Mouse (Mus musculus) liver, embryonic 16.5 days (tissue): ENCODE data around the gene Rbbp9. TPM values are rescaled to one million over a fixed set of nuclear protein-coding genes. Genes with fewer than 3 reads are reported as not detected.
A peak's percentile ranks its signal among the peaks of the same experiment; 100 is the strongest.
"Not testable (repeated sequence)": the region's sequence is repeated elsewhere in the genome, so short reads cannot be mapped to it uniquely, and the experiment has no call there.

Source experiments
- ATAC-seq: fragments of 200-750 bp; cut with Nextera tagmentation; 2 replicates; pipeline ENCODE4 v1.8.0; 2017; ENCODE audit warnings: low read depth, mild to moderate bottlenecking, moderate number of reproducible peaks, moderate library complexity
- H3K27ac ChIP-seq: fragments of 300-500 bp; sonication (generic); 2 replicates; pipeline ENCODE4 v1.5.1; 2014; ENCODE audit warnings: mild to moderate bottlenecking, low read length
- H3K27me3 ChIP-seq: fragments of 300-500 bp; sonication (generic); 2 replicates; pipeline ENCODE4 v1.6.1; 2014; ENCODE audit warnings: low read depth, low read length, mixed read lengths; ENCODE audit not compliant: control insufficient read depth, insufficient read depth
- H3K36me3 ChIP-seq: fragments of 300-500 bp; sonication (generic); 2 replicates; pipeline ENCODE4 v1.6.1; 2014; ENCODE audit warnings: mild to moderate bottlenecking; ENCODE audit not compliant: control insufficient read depth, insufficient read depth
- H3K4me1 ChIP-seq: fragments of 300-500 bp; sonication (generic); 2 replicates; pipeline ENCODE4 v1.6.1; 2014; ENCODE audit warnings: low read depth, low read length, mixed read lengths; ENCODE audit not compliant: control insufficient read depth
- H3K4me2 ChIP-seq: fragments of 300-500 bp; sonication (generic); 2 replicates; pipeline ENCODE4 v1.6.1; 2014; ENCODE audit warnings: low read depth, low read length, mixed read lengths
- H3K4me3 ChIP-seq: fragments of 300-500 bp; sonication (generic); 2 replicates; pipeline ENCODE4 v1.5.1; 2014; ENCODE audit warnings: low read depth, mild to moderate bottlenecking, low read length
- H3K9ac ChIP-seq: fragments of 300-500 bp; sonication (generic); 2 replicates; pipeline ENCODE4 v1.6.1; 2014; ENCODE audit warnings: low read depth, low read length
- H3K9me3 ChIP-seq: fragments of 300-500 bp; sonication (generic); replicated peaks from 2 replicates; pipeline ENCODE4 v1.6.1; 2016; ENCODE audit warnings: low read length; ENCODE audit not compliant: control insufficient read depth
- WGBS: fragments of 180-500 bp; shearing (Covaris S2); extraction: QIAGEN DNeasy Blood & Tissue Kit; methylation state at CpG from one replicate; pipeline ENCODE4 v1.1.7; 2014; ENCODE audit not compliant: insufficient replicate concordance; 5-methylcytosine and 5-hydroxymethylcytosine counted together
- polyA plus RNA-seq: library from polyadenylated mRNA; unstranded; fragments of >200 nt; fragmentation: Nextera tagmentation; extraction: Ambion mirVana; gene quantifications from 2 replicates; pipeline ENCODE4 v1.2.1, GENCODE M21; 2015

The Rbbp9 gene
- 9.7 and 11.1 TPM in 2 replicates for polyA plus RNA-seq

- Histone ChIP-seq H3K9ac (peak within 1 kb of the TSS; percentile 68), H3K9me3 (no peaks in the 10 kb centered on the region), H3K4me1 (peaks cover 4% of the 10 kb centered on the region), H3K27me3 (no peaks in the 10 kb centered on the region), H3K36me3 (no peaks in the 10 kb centered on the region), H3K27ac (no peak within 1 kb of the TSS), H3K4me2 (peak within 1 kb of the TSS; percentile 66), H3K4me3 (peak within 1 kb of the TSS; percentile 73)
- WGBS, result 2% methylated on average over 17 of the region's 17 CpGs
- ATAC-seq, result peak; percentile 72
Observed at GRCm38 (mm10) chr2:144550529-144550928, at the start of gene Rbbp9. TSS of gene Rbbp9 (minus strand) at chr2:144550869.

- Histone ChIP-seq H3K9ac (peak within 1 kb of the TSS; percentile 83), H3K4me1 (peaks cover 8% of the 10 kb centered on the region), H3K27me3 (no peaks in the 10 kb centered on the region), H3K9me3 (no peaks in the 10 kb centered on the region), H3K36me3 (no peaks in the 10 kb centered on the region), H3K4me3 (peak within 1 kb of the TSS; percentile 79), H3K27ac (no peak within 1 kb of the TSS), H3K4me2 (peak within 1 kb of the TSS; percentile 86)
- WGBS, result under 1% methylated on average over 50 of the region's 50 CpGs
- ATAC-seq, result peak; percentile 95
Observed at GRCm38 (mm10) chr2:144599831-144600687, 49.4 kb upstream of the Rbbp9 start, which contains the start of gene Dtd1. TSS of gene Dtd1 (plus strand) at chr2:144599897.

- 56% methylated on average over 2 of the region's 2 CpGs for WGBS
Observed at GRCm38 (mm10) chr2:144598006-144598405, 47.3 kb upstream of the Rbbp9 start.

GRCm38 (mm10) chr2:144593951-144594651 is 43.4 kb upstream of the Rbbp9 start, which contains the start of gene Smim26:
TSS of gene Smim26 (plus strand) at chr2:144594054.
- peak; percentile 96 for ATAC-seq
- Histone ChIP-seq H3K4me2 (peak within 1 kb of the TSS; percentile 63), H3K27me3 (no peaks in the 10 kb centered on the region), H3K9ac (peak within 1 kb of the TSS; percentile 64), H3K9me3 (no peaks in the 10 kb centered on the region), H3K36me3 (no peaks in the 10 kb centered on the region; the same call in 1 of the 2 replicates), H3K27ac (no peak within 1 kb of the TSS), H3K4me1 (no peaks in the 10 kb centered on the region; the same call in 1 of the 2 replicates), H3K4me3 (peak within 1 kb of the TSS; percentile 67)
- under 1% methylated on average over 31 of the region's 31 CpGs for WGBS

More at GRCm38 (mm10) chr2:144598006-144598405, 47.3 kb upstream of the Rbbp9 start:
- no peak for ATAC-seq
- Histone ChIP-seq H3K9me3 (no peaks in the 10 kb centered on the region), H3K27ac (no peak overlapping the region), H3K4me1 (peaks cover 8% of the 10 kb centered on the region), H3K4me2 (no peak overlapping the region), H3K27me3 (no peaks in the 10 kb centered on the region), H3K4me3 (no peak overlapping the region), H3K9ac (no peak overlapping the region), H3K36me3 (no peaks in the 10 kb centered on the region)

- H3K27ac ChIP-seq, H3K4me3 ChIP-seq, H3K4me1 ChIP-seq, ATAC-seq, H3K4me2 ChIP-seq, H3K36me3 ChIP-seq, H3K27me3 ChIP-seq, H3K9ac ChIP-seq, H3K9me3 ChIP-seq: not testable (repeated sequence)
- 61% methylated on average over 8 of the region's 8 CpGs for WGBS
Observed at GRCm38 (mm10) chr2:144593036-144593435, 42.4 kb upstream of the Rbbp9 start.

- Histone ChIP-seq H3K9ac (no peak overlapping the region), H3K27ac (no peak overlapping the region), H3K9me3 (no peaks in the 10 kb centered on the region), H3K27me3 (no peaks in the 10 kb centered on the region), H3K4me3 (no peak overlapping the region), H3K4me1 (no peaks in the 10 kb centered on the region; the same call in 1 of the 2 replicates), H3K36me3 (peaks cover 36% of the 10 kb centered on the region), H3K4me2 (no peak overlapping the region)
- ATAC-seq, result no peak
- 71% methylated on average over 4 of the region's 4 CpGs for WGBS
Observed at GRCm38 (mm10) chr2:144588723-144589122, 38.1 kb upstream of the Rbbp9 start.

- H3K4me1 ChIP-seq, result peaks cover 11% of the 10 kb centered on the region
- no peaks in the 10 kb centered on the region for H3K9me3 ChIP-seq
- ATAC-seq, result peak; percentile 99
- H3K36me3 ChIP-seq, result peaks cover 5% of the 10 kb centered on the region; the same call in 1 of the 2 replicates
- H3K27ac ChIP-seq, result peak within 1 kb of the TSS; percentile 87
- H3K9ac ChIP-seq, result peak within 1 kb of the TSS; percentile 91
- peak within 1 kb of the TSS; percentile 84 for H3K4me2 ChIP-seq
- WGBS, result under 1% methylated on average over 44 of the region's 44 CpGs
- peak within 1 kb of the TSS; percentile 94 for H3K4me3 ChIP-seq
- no peaks in the 10 kb centered on the region for H3K27me3 ChIP-seq
Observed at GRCm38 (mm10) chr2:144555820-144556552, 5.3 kb upstream of the Rbbp9 start, which contains the start of gene Sec23b. TSS of gene Sec23b (plus strand) at chr2:144556229.

- WGBS, result 1% methylated on average over 14 of the region's 14 CpGs
- no peaks in the 10 kb centered on the region for H3K27me3 ChIP-seq
- H3K4me2 ChIP-seq, result peak overlapping the region; percentile 84
- H3K4me1 ChIP-seq, result peaks cover 11% of the 10 kb centered on the region
- no peak for ATAC-seq
- peak overlapping the region; percentile 87 for H3K27ac ChIP-seq
- peak overlapping the region; percentile 94 for H3K4me3 ChIP-seq
- H3K9ac ChIP-seq, result peak overlapping the region; percentile 84
- H3K36me3 ChIP-seq, result peaks cover 5% of the 10 kb centered on the region; the same call in 1 of the 2 replicates
- H3K9me3 ChIP-seq, result no peaks in the 10 kb centered on the region
Observed at GRCm38 (mm10) chr2:144555286-144555819, 4.7 kb upstream of the Rbbp9 start.
